Mouse (Mus musculus) intestine, embryonic 14.5 days (tissue): ENCODE measurements at regions not wholly inside any gene's neighbourhood (a gene's known extent, or its start where the extent isn't known, plus 50 kb on each side); places are given as distances from the start of the nearest gene placed in this dataset.

Experiments
- ATAC-seq: fragments of 200-750 bp; cut with Nextera tagmentation; replicated peaks from 2 replicates; pipeline ENCODE4 v1.8.0; 2017; ENCODE audit warnings: low read depth, moderate number of reproducible peaks, moderate TSS enrichment, moderate library complexity; ENCODE audit not compliant: low FRiP score, low TSS enrichment
- DNase-seq: peaks from one replicate; pipeline ENCODE4 v3.0.0-alpha.2; 2018; ENCODE audit warnings: low spot score
- H3K27ac ChIP-seq: fragments of 300-500 bp; sonication (generic); 2 replicates; pipeline ENCODE4 v1.5.1; 2014; ENCODE audit warnings: low read depth, mild to moderate bottlenecking, control low read depth
- H3K27me3 ChIP-seq: fragments of 300-500 bp; sonication (generic); replicated peaks from 2 replicates; pipeline ENCODE4 v1.6.1; 2014; ENCODE audit warnings: low read length, control low read depth; ENCODE audit not compliant: control insufficient read depth, insufficient read depth
- H3K36me3 ChIP-seq: fragments of 300-500 bp; sonication (generic); 2 replicates; pipeline ENCODE4 v1.6.1; 2014; ENCODE audit warnings: low read length, control low read depth; ENCODE audit not compliant: control insufficient read depth, insufficient read depth
- H3K4me1 ChIP-seq: fragments of 300-500 bp; sonication (generic); replicated peaks from 2 replicates; pipeline ENCODE4 v1.6.1; 2014; ENCODE audit warnings: low read length, control low read depth, mixed read lengths; ENCODE audit not compliant: control insufficient read depth, insufficient read depth
- H3K4me2 ChIP-seq: fragments of 300-500 bp; sonication (generic); 2 replicates; pipeline ENCODE4 v1.6.1; 2014; ENCODE audit warnings: low read length
- H3K4me3 ChIP-seq: fragments of 300-500 bp; sonication (generic); 2 replicates; pipeline ENCODE4 v1.5.1; 2014; ENCODE audit warnings: low read depth, low read length, control low read depth, mixed read lengths
- H3K9ac ChIP-seq: fragments of 300-500 bp; sonication (generic); 2 replicates; pipeline ENCODE4 v1.6.1; 2014; ENCODE audit warnings: mild to moderate bottlenecking, low read length
- H3K9me3 ChIP-seq: fragments of 300-500 bp; sonication (generic); 2 replicates; pipeline ENCODE4 v1.6.1; 2016; ENCODE audit warnings: low read length, control low read depth; ENCODE audit not compliant: control insufficient read depth
- WGBS: fragments of 180-500 bp; shearing (Covaris S2); extraction: QIAGEN DNeasy Blood & Tissue Kit; methylation state at CpG from one replicate; pipeline ENCODE4 v1.1.7; 2014; 5-methylcytosine and 5-hydroxymethylcytosine counted together

DNA sequence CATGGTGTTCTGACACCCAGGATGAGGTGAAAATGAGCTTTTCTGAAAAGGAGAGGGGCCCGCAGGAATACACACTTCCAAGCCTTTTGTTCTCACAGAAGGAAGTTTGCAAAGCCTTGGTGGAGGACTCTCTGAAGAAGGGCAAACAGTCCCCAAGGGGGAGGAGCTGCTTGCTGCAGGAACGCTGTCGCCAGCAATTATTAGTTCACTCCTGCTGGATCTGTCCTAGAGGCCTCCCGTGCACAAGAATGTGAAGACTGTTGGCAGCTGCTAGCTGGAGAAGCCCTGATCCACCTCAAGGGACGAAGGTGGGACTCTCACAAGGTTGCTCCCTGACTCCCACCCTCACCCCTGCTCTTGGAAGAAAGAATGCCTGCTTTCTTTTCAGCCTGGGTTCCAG is 85.6 kb upstream of the Olfm4 start:
- Histone ChIP-seq H3K4me3 (no peak overlapping the region), H3K4me2 (no peak overlapping the region), H3K9ac (no peak overlapping the region), H3K27ac (no peak overlapping the region), H3K27me3 (no peaks in the 10 kb centered on the region), H3K4me1 (no peaks in the 10 kb centered on the region), H3K36me3 (no peaks in the 10 kb centered on the region), H3K9me3 (no peaks in the 10 kb centered on the region)
- no peak for DNase-seq
- WGBS: 3% methylated on average over 5 of the region's 5 CpGs
- no peak for ATAC-seq

DNA sequence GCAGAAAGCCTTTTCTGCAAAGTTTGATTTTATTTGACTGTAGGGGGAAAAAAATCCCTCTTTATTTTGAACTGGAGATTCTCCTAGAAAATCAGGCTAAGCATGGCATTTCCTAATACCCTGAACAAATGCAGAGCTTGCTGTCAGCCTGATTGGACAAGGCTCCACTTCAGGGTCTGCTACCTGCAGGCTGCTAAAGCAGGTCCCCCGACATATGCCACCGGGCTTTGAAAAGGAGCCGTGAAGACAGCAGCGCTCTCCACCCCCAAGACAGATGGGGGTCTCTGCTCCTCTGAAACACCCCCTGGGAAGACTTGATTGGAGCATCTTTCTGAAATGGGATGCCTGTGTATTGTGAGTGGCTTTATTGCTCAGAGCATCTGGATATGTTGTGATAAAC is 90.6 kb upstream of the Olfm4 start:
- Histone ChIP-seq H3K9ac (no peak overlapping the region), H3K4me3 (no peak overlapping the region), H3K27ac (no peak overlapping the region), H3K27me3 (no peaks in the 10 kb centered on the region), H3K4me2 (no peak overlapping the region), H3K36me3 (no peaks in the 10 kb centered on the region), H3K4me1 (no peaks in the 10 kb centered on the region), H3K9me3 (no peaks in the 10 kb centered on the region)
- whole genome bisulfite sequencing: 75% methylated on average over 4 of the region's 4 CpGs
- DNase-seq: no peak
- no peak for ATAC-seq

DNA sequence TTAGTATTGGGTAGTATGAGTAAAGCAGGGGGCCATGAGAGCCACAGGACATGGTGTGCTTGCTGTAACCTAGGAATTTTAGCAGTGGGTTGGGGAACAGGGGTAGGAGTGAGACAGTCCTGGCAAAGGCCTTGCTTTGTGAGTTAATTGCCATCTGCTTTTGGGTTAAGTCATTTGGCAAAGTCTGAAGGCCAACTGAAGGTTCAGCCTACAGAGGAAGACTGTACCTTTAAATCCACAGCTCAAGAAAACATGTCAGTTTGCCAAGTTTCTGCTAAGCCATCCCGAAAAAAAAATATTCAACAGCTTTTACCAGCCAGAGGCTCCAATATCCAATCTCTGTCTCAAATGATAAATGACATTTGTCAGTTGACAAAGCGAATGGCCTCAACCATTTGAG is 93.2 kb upstream of the Olfm4 start:
- no peak overlapping the region for H3K27ac ChIP-seq
- no peaks in the 10 kb centered on the region for H3K27me3 ChIP-seq
- WGBS: 75% methylated on average over 2 of the region's 2 CpGs
- H3K9me3 ChIP-seq: no peaks in the 10 kb centered on the region
- H3K4me1 ChIP-seq: no peaks in the 10 kb centered on the region
- no peaks in the 10 kb centered on the region for H3K36me3 ChIP-seq
- H3K4me3 ChIP-seq: no peak overlapping the region
- H3K9ac ChIP-seq: no peak overlapping the region
- DNase-seq (no peak), ATAC-seq (no peak)
- no peak overlapping the region for H3K4me2 ChIP-seq

DNA sequence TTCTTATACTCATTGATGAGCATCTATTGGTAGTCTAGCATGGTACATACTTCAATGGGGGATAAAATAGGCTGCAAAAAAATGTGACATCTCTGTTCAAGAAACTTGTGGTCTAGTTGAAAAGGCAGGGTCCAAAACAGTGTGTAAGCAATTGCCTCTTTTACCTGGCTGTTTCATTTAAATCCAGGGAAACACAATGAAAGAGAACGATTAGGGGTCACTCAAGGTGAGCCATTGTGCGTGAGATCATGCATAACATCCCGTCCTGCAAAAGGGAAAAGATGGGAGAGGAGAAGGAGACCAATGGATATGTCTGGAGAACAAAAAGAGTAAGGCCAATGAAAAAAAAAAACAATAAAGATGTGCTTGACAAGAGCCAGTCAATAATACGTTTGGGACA is 93.6 kb upstream of the Olfm4 start:
- Histone ChIP-seq H3K36me3 (no peaks in the 10 kb centered on the region), H3K4me1 (no peaks in the 10 kb centered on the region), H3K9me3 (no peaks in the 10 kb centered on the region), H3K27ac (no peak overlapping the region), H3K4me2 (no peak overlapping the region), H3K4me3 (no peak overlapping the region), H3K27me3 (no peaks in the 10 kb centered on the region), H3K9ac (no peak overlapping the region)
- DNase-seq: no peak
- ATAC-seq: no peak
- 83% methylated on average over 4 of the region's 4 CpGs for WGBS

DNA sequence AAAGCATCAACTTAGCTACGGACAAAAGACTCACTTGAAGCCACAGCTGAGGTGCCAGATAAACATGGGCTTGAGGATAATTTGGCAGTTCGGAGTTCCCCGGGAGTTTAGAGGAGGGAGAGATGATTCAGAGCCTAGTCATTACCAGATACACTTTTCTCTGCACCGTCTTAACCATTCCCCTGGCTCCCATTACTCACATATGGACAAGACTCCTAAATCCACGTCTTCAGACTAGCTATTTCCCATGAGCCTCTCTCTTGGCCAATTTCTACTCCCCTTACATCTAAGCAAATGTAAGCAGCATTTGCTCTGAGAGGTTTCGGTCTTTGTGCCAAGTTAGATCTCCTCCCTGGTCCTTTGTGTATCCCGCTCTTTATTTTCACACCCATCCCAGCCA is 100.4 kb upstream of the Olfm4 start:
- ATAC-seq (no peak), DNase-seq (no peak)
- Histone ChIP-seq H3K27me3 (no peaks in the 10 kb centered on the region), H3K36me3 (no peaks in the 10 kb centered on the region), H3K4me2 (no peak overlapping the region), H3K9ac (no peak overlapping the region), H3K4me3 (no peak overlapping the region), H3K4me1 (no peaks in the 10 kb centered on the region), H3K9me3 (no peaks in the 10 kb centered on the region), H3K27ac (no peak overlapping the region)
- WGBS: 72% methylated on average over 7 of the region's 7 CpGs

DNA sequence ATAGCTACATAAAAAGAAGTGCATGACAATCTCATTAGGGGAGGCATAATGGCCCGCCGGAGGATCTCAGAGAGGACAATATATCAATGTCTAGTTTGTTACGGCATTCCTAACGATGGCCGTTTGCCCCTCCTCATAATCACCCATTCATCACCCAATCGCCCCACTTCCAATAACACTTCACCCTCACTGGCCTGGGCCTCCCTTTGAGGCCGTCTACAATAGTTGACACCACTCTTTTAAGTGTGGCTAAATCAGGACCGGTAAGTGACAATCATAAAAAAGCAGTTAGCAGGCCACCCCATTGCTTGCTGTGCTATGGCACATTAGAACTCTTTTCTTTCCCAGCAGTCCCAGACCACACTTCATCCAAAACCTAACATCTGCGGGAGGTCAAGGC is 102.2 kb upstream of the Olfm4 start:
- Histone ChIP-seq H3K27me3 (no peaks in the 10 kb centered on the region), H3K9ac (no peak overlapping the region), H3K4me1 (no peaks in the 10 kb centered on the region), H3K4me2 (no peak overlapping the region), H3K36me3 (no peaks in the 10 kb centered on the region), H3K4me3 (no peak overlapping the region), H3K9me3 (no peaks in the 10 kb centered on the region), H3K27ac (no peak overlapping the region)
- 29% methylated on average over 9 of the region's 9 CpGs for WGBS
- no peak for DNase-seq
- ATAC-seq: no peak

DNA sequence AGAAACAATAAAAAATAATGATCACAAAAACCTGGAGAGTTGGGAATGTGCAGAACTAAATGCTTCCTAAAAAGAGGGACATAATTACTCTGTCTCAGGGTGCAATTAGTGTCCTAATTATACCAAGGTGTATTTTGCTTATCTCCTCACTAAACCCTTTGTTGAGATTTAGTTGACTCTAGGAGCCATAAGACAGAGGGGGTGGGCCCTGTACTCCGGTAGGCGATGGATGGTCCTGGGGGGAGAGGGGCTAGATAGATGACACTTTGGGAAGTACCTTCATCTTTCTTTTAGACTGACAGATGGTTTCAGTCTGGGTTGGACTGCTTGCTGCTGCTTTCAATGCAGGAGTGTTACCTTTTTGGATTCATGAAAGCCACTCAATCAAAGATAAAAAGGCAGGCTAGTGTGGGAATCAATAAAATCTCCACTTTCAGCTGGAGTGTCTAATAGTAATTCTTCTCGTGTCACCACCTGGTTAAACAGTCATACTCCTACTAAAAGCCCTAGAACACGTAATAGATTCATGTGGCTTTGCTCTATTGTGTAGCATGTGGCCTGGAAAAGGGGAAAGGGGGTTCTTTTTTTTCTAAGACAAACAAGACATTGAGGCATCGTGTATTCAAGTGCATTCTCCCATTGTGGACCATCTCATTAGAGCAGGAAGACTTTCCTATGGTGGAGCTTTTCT is 103.7 kb upstream of the Olfm4 start:
- H3K36me3 ChIP-seq: no peaks in the 10 kb centered on the region
- ATAC-seq: no peak
- no peak overlapping the region for H3K4me3 ChIP-seq
- H3K9me3 ChIP-seq: no peaks in the 10 kb centered on the region
- no peaks in the 10 kb centered on the region for H3K27me3 ChIP-seq
- no peak overlapping the region for H3K9ac ChIP-seq
- H3K4me1 ChIP-seq: no peaks in the 10 kb centered on the region
- H3K4me2 ChIP-seq: no peak overlapping the region
- 39% methylated on average over 5 of the region's 5 CpGs for WGBS
- H3K27ac ChIP-seq: no peak overlapping the region
- DNase-seq: no peak

DNA sequence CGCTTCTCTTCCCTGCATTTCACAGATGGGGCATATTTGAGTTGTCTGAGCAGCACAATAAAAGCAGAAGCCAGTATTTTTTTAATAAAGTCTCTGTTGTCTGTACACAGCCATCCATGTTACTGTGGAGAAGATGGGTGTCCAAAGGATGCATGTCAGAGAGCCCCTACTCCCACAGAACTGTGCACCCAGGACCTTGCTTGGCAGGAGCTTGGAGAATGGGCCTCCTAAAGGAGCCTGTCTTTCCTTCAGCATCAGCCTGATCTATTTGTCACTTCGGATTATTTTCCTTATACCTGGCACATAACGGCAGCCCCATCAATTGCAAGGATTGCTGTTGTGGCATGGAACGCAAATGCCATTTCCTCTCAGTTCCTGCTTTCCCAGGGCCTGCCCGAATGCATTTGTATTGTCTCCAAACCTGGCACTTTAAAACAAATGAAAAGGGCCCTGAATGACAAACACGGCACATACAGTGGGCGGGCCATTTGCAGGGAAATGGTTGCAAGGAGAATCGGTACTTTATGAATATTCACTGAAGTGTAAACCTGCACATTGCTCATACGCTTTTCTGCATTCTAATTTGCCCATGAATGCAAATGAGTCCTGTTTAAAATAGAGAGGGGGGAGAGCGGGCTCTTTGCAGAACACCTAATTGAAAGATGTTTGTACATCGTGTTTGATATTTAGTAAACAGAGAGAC is 104.4 kb upstream of the Olfm4 start:
- Histone ChIP-seq H3K27ac (no peak overlapping the region), H3K27me3 (no peaks in the 10 kb centered on the region), H3K4me3 (no peak overlapping the region), H3K4me1 (no peaks in the 10 kb centered on the region), H3K9ac (no peak overlapping the region), H3K9me3 (no peaks in the 10 kb centered on the region), H3K4me2 (no peak overlapping the region), H3K36me3 (no peaks in the 10 kb centered on the region)
- DNase-seq (no peak), ATAC-seq (no peak)
- 81% methylated on average over 11 of the region's 11 CpGs for WGBS
